Mouse (Mus musculus): ENCODE results near the gene Capn9. TPM values are rescaled to one million over a fixed set of nuclear protein-coding genes. Genes with fewer than 3 reads are reported as not detected.

Capn9 gene
- under 1 TPM in 2 of 4 experiments, not detected in 2; 0.12 to 0.14 TPM for total RNA-seq (2022)

DNA sequence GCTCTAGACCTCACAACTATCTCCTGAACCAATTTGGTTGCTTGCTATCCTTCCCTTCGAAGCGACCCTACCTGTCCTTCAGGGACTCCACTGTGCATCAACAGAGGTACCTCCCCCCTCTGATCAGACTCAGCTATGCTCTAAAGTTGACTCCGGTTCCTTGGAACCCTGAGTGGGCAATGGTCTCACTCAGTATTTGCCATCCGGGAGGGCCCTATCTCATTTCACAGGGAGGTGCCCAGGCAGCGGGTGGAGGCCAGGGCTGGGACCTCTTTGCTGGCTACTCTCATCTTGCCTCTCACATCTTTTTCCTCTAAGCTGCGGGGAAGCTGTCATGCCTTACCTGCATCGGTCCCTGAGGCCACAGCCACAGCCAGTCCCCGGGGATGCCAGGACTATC is at the start of gene Capn9:
TSS of gene Capn9 (plus strand) at position 301 of the 400 bp plus-strand sequence.
- DNase-seq (ENCODE audit: low spot score in 2 of 2): no peak

GRCm38 (mm10) chr8:124526261-124526660 is 49.6 kb upstream of the Capn9 start:
- DNase-seq (ENCODE audit: low spot score in 2 of 2): no peak

DNA sequence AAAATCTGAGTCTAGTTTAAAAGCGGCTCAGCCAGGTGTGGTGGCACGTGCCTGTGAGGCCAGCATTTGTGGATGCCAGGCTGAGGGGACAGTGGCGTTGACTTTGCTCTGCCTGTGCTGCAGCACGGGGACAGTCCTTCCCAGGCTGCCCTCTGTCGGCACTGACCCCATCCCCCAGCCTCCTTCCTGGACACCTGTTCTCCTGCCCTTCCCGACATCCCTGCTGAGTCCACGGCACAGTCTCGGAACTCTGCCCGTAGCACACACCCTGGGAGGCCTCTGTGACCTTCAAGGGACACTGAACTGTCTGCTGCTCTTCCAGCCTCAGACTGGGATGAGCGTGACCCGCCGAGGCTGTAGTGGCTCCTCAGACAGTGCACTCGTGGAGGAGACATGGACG is 45.8 kb upstream of the Capn9 start:
- DNase-seq (ENCODE audit: low spot score in 2 of 2): no peak

- DNase-seq (ENCODE audit: low spot score in 2 of 2): no peak
Observed at GRCm38 (mm10) chr8:124530556-124530955, 45.4 kb upstream of the Capn9 start.

DNA sequence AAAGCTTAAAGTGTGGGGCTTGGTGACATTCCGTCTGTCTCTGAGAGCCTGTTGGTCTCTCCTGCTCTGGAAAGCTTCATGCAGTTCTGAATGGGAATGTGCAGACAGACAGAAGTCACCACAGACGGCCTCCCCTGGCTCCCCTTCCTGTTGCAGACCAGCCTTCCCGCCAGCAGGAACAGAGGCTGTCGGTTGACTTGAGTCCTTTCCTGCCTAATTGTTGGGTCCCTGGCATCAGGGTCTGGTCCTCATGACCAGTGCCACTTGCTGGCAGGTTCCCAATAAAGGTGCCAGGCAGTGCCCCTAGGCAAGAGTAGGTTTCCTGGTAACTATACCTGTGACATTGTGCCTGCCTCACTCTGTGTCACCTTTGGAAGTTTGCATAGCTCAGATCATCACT is 44.9 kb upstream of the Capn9 start:
- DNase-seq (ENCODE audit: low spot score in 2 of 2): no peak

DNA sequence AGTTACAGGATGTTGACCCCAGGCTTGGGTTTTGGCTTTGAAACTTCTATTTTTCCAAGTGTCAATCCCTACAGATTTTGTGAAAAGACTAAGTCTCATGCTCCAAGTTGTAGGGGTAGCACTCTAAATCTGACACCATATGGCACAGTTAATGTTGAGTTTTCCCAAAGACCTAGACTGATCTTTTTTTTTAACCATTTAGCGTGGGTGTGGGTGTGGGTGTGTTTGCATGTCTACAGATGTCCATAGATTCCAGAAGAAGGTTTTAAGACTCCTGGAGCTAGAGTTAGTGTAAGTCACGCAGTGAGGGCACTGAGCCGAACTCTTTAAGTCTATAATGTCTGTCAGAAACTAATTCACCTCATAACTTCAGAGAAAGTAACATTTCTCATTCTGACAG is 43.3 kb upstream of the Capn9 start:
- DNase-seq (ENCODE audit: low spot score in 2 of 2): no peak

DNA sequence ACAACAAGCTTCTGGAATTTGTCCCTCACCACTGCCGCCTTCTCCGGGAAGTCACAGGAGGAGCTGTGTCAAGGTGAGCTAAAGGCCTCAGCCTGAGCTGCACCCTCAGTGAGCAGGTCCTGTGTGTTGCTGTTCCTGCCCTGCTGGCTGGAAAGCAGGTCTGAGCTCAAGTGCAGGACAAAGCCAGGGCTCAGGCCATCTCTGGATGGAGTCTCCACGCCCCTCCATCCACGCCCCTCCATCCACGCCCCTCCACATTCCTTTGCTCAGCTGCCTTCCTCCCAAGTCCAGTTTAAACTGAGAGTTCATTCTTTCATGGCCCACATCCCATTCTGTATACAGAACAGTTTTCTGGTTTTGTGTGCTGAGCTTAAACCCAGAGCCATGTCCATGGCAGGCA is 40.5 kb upstream of the Capn9 start:
- DNase-seq (ENCODE audit: low spot score in 2 of 2): no peak

DNA sequence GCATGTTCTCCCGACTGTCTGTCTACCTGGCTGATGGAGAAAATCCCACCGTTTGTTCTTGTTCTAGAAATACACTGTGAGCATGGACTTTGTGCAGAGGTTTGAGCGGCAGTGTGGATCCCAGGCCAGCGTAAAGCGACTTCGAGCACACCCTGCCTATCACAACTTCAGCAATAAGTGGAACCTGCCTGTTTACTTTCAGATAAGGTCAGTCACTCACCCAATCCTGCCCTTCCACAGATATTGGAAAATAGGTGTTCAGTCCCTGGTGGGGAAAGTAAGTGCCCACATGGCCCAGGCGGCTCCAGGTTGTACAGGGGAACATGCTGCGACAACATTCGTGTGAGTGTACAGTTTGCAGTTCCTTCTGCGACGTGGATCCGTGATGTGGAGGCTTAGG is 35.0 kb upstream of the Capn9 start:
- DNase-seq (ENCODE audit: low spot score in 2 of 2): no peak

GRCm38 (mm10) chr8:124542001-124542400 is 33.9 kb upstream of the Capn9 start:
- no peak for DNase-seq (ENCODE audit: low spot score in 2 of 2)

GRCm38 (mm10) chr8:124543272-124543671 is 32.6 kb upstream of the Capn9 start:
- no peak for DNase-seq (ENCODE audit: low spot score in 2 of 2)

GRCm38 (mm10) chr8:124546371-124546770 is 29.5 kb upstream of the Capn9 start:
- no peak for DNase-seq (ENCODE audit: low spot score in 2 of 2)

DNA sequence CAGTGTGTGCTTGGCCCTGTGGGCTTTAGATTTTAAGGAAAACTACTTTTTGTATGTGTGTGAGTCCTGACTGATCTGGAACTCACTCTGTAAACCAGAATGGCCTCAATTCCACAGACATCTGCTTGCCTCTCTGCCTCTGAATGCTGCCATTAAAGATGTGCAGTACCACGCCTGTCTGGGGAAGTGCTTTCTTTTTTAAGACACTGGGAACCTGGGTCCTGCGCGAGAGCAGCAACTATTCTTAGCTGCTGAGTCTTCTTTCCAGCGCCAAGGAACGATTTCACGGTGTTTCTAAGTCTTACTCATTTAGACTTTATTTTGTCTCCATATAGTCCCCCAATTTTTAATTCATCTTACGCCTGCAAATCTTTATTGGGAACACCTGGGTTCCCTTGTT is 29.1 kb upstream of the Capn9 start:
- no peak for DNase-seq (ENCODE audit: low spot score in 2 of 2)

GRCm38 (mm10) chr8:124547269-124547668 is 28.6 kb upstream of the Capn9 start:
- no peak for DNase-seq (ENCODE audit: low spot score in 2 of 2)

- DNase-seq (ENCODE audit: low spot score in 2 of 2): no peak
Observed at GRCm38 (mm10) chr8:124548187-124548586, 27.7 kb upstream of the Capn9 start.

- DNase-seq (ENCODE audit: low spot score in 2 of 2): no peak
Observed at GRCm38 (mm10) chr8:124551011-124551661, 24.8 kb upstream of the Capn9 start.

GRCm38 (mm10) chr8:124555113-124555750 is 20.7 kb upstream of the Capn9 start:
- DNase-seq (ENCODE audit: low spot score in 2 of 2): no peak

- no peak for DNase-seq (ENCODE audit: low spot score in 2 of 2)
Observed at GRCm38 (mm10) chr8:124556164-124556563, 19.7 kb upstream of the Capn9 start.

DNA sequence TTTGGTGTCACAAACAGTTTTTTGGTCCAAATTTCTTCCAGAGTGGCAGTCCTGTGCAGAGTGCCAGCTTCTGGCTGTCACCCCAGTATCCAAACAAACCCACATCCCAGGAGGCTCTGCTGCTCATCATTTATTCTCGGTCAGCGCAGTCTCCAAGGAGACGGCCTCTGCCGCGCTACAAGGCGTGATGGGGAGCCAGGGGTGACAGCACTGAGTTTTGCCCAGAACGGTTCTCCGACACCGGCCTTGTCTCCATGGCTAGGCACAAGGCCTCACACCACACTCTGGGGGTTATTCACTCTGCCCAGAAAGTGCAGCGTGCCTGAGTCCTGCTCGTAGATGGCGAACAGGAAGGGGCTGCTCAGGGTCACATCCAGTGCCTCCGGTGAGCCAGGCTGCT is 19.3 kb upstream of the Capn9 start:
- DNase-seq (ENCODE audit: low spot score in 2 of 2): peak; percentile 79 to 85

- DNase-seq (ENCODE audit: low spot score in 2 of 2): no peak
Observed at GRCm38 (mm10) chr8:124557476-124557875, 18.4 kb upstream of the Capn9 start.

- DNase-seq (ENCODE audit: low spot score in 2 of 2): no peak
Observed at GRCm38 (mm10) chr8:124567126-124567525, 8.8 kb upstream of the Capn9 start.

GRCm38 (mm10) chr8:124567584-124567983 is 8.3 kb upstream of the Capn9 start:
- DNase-seq (ENCODE audit: low spot score in 2 of 2): no peak

GRCm38 (mm10) chr8:124569100-124569499 is 6.8 kb upstream of the Capn9 start:
- peak; percentile 70 to 77 for DNase-seq (ENCODE audit: low spot score in 2 of 2)

DNA sequence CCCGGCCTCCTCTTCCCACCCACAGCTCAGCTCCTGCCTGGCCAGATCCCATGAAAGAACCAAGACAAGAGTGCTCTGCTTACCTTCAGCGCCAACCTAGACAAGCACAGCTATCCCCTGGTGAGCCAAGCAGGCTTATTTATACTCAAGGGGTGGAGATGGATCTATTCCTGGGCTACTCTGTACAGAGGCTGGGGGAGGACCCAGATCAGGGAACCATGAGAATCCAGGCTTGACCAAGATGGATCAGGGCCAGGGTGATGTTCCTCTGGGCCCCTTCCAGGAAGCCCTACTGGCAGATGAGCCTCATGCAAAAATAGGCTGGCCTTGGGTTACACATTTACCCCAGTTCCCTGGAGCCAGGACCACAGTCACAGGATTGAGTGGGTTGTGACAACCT is 6.3 kb upstream of the Capn9 start, which contains the start of gene Agt:
TSS of gene Agt (minus strand) at position 114 of the 400 bp plus-strand sequence.
- no peak for DNase-seq (ENCODE audit: low spot score in 2 of 2)
